Mouse (Mus musculus): Measurements from ENCODE around the gene Dennd6b. TPM values are rescaled to one million over a fixed set of nuclear protein-coding genes. Genes with fewer than 3 reads are reported as not detected.

Dennd6b gene
- polyA plus RNA-seq, 1 experiment from 2014 or later = 62.2 TPM

- Histone ChIP-seq H3K9ac (replicated peaks) (peak overlapping the region; percentile 42), H3K4me3 (peak overlapping the region; percentile 29), H3K4me1 (peaks cover 33% of the 10 kb centered on the region), H3K4me2 (replicated peaks) (peak overlapping the region; percentile 42), H3K27me3 (no peaks in the 10 kb centered on the region), H3K27ac (replicated peaks) (peak overlapping the region; percentile 87), H3K9me3 (no peaks in the 10 kb centered on the region), H3K36me3 (no peaks in the 10 kb centered on the region)
- no peak; the same call in 1 of the 2 replicates for ATAC-seq (replicated peaks)
- 16% methylated on average over 22 of the region's 22 CpGs for WGBS
Measured at GRCm38 (mm10) chr15:89209886-89210761, 13.8 kb upstream of the Dennd6b start.

- H3K36me3 ChIP-seq = no peaks in the 10 kb centered on the region
- no peak for ATAC-seq (replicated peaks)
- H3K4me2 ChIP-seq (replicated peaks) = no peak overlapping the region
- peaks cover 7% of the 10 kb centered on the region for H3K4me1 ChIP-seq
- H3K27ac ChIP-seq (replicated peaks) = no peak overlapping the region
- H3K4me3 ChIP-seq = no peak overlapping the region
- no peaks in the 10 kb centered on the region for H3K27me3 ChIP-seq
- H3K9me3 ChIP-seq = no peaks in the 10 kb centered on the region
- no peak overlapping the region for H3K9ac ChIP-seq (replicated peaks)
- 89% methylated on average over 4 of the region's 4 CpGs for WGBS
Measured at GRCm38 (mm10) chr15:89207457-89207856, 11.2 kb upstream of the Dennd6b start.

DNA sequence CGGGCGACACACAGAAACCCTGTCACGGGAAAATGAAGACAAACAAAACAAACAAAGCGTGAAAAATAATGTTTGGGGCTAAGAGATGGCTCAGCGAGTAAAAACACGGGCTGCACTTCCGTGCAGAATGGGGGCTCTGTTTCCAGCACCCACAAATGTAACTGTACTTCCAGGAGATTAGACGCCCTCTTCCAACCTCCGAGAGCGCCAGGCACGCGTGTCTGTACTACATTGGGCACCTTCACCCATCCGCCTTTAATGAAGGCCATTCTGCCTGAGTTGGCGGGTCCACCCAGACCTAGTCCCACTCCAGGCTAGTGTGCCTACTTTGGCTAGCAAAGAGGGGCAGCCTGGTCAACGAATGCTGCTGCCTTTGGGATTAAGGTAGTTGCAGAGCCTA, 760 bp upstream of the Dennd6b start:
- Histone ChIP-seq H3K4me1 (peaks cover 16% of the 10 kb centered on the region), H3K9ac (replicated peaks) (peak overlapping the region; percentile 91), H3K4me3 (peak overlapping the region; percentile 77), H3K4me2 (replicated peaks) (peak overlapping the region; percentile 59), H3K9me3 (no peaks in the 10 kb centered on the region), H3K27me3 (no peaks in the 10 kb centered on the region), H3K36me3 (no peaks in the 10 kb centered on the region), H3K27ac (replicated peaks) (peak overlapping the region; percentile 96)
- no peak for ATAC-seq (replicated peaks)
- 68% methylated on average over 15 of the region's 15 CpGs for WGBS

- Histone ChIP-seq H3K4me2 (replicated peaks) (peak overlapping the region; percentile 59), H3K27ac (replicated peaks) (peak overlapping the region; percentile 96), H3K9ac (replicated peaks) (peak overlapping the region; percentile 91), H3K9me3 (no peaks in the 10 kb centered on the region), H3K4me3 (peak overlapping the region; percentile 77), H3K27me3 (no peaks in the 10 kb centered on the region), H3K36me3 (no peaks in the 10 kb centered on the region), H3K4me1 (peaks cover 16% of the 10 kb centered on the region)
- ATAC-seq (replicated peaks) = peak; percentile 94
- under 1% methylated on average over 25 of the region's 25 CpGs for WGBS
Measured at GRCm38 (mm10) chr15:89195690-89196312, 495 bp downstream of the Dennd6b start.

GRCm38 (mm10) chr15:89195261-89195681, 1.0 kb downstream of the Dennd6b start:
- H3K9me3 ChIP-seq = no peaks in the 10 kb centered on the region

DNA sequence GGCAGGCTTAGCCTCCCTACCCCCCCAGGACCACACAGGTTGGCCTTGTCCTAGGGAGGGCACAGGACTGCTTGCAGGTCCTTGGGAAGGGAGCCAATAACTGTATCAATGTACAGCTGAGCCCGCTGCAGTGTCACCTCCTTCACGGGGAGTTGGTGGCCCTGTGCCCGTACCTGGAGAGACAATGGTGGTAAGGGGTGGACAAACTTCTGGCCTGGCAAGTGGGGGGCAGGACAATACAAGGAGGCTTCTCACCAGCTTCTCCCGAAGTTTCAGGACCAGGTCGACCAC, 11.4 kb downstream of the Dennd6b start:
- WGBS = 56% methylated on average over 5 of the region's 5 CpGs
- H3K4me3 ChIP-seq = no peak overlapping the region
- H3K27ac ChIP-seq (replicated peaks) = peak overlapping the region; percentile 71
- no peaks in the 10 kb centered on the region for H3K9me3 ChIP-seq
- H3K4me1 ChIP-seq = peaks cover 46% of the 10 kb centered on the region
- H3K27me3 ChIP-seq = no peaks in the 10 kb centered on the region
- no peak for ATAC-seq (replicated peaks)
- peaks cover 17% of the 10 kb centered on the region for H3K36me3 ChIP-seq
- H3K9ac ChIP-seq (replicated peaks) = no peak overlapping the region
- H3K4me2 ChIP-seq (replicated peaks) = no peak overlapping the region

More at GRCm38 (mm10) chr15:89195261-89195681, 1.0 kb downstream of the Dennd6b start:
- no peaks in the 10 kb centered on the region for H3K27me3 ChIP-seq
- peak overlapping the region; percentile 59 for H3K4me2 ChIP-seq (replicated peaks)
- 0 out of 2 replicates have a peak, but pooled peaks have one; percentile 1 for ATAC-seq (replicated peaks)
- H3K9ac ChIP-seq (replicated peaks) = peak overlapping the region; percentile 91
- peak overlapping the region; percentile 96 for H3K27ac ChIP-seq (replicated peaks)
- H3K4me3 ChIP-seq = peak overlapping the region; percentile 77
- WGBS = 32% methylated on average over 6 of the region's 6 CpGs
- H3K4me1 ChIP-seq = peaks cover 16% of the 10 kb centered on the region
- H3K36me3 ChIP-seq = no peaks in the 10 kb centered on the region

DNA sequence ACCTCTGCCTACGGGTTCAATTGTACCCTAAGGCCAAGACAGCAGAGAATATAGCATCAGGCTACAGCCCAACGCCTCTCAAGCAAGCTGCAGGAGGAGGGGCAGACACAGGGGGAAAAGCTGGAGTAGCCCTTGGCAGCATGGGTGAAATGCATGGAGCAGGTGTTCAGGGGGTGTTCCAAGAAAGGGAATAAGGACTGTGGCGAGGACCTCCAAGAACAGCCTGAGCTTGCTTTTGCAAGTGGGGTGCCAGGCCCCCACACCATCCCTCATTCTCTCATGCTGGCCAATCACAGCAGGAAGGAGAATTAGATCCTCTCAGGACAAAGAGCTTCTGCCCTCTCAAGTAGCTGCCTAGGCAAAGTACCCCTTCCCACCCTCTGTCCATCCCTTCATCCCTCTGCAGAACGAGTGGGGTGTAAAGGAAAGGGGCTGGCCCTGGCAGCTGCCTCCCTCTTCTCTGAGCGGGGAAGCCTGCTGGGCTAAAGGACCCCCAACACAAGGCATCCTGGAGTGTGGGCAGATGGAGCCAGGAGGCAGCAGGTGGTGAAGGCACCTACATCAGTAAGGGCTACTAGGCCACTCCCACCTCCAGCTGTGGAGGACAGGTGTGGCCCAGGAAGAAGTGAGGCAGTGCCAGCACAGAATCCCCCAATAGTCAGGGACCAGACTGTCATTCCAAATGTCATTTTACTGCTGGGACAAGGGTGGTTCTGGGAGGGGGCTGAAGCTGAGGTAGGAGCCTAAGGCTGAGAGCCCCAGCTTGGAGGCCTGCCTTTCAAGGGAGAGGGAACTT, 12.0 kb downstream of the Dennd6b start:
- no peak overlapping the region for H3K4me2 ChIP-seq (replicated peaks)
- H3K27me3 ChIP-seq = no peaks in the 10 kb centered on the region
- no peak overlapping the region for H3K9ac ChIP-seq (replicated peaks)
- H3K9me3 ChIP-seq = no peaks in the 10 kb centered on the region
- H3K4me1 ChIP-seq = peaks cover 51% of the 10 kb centered on the region
- H3K4me3 ChIP-seq = no peak overlapping the region
- WGBS = 24% methylated on average over 5 of the region's 5 CpGs
- H3K27ac ChIP-seq (replicated peaks) = peak overlapping the region; percentile 71
- no peak for ATAC-seq (replicated peaks)
- H3K36me3 ChIP-seq = peaks cover 17% of the 10 kb centered on the region

DNA sequence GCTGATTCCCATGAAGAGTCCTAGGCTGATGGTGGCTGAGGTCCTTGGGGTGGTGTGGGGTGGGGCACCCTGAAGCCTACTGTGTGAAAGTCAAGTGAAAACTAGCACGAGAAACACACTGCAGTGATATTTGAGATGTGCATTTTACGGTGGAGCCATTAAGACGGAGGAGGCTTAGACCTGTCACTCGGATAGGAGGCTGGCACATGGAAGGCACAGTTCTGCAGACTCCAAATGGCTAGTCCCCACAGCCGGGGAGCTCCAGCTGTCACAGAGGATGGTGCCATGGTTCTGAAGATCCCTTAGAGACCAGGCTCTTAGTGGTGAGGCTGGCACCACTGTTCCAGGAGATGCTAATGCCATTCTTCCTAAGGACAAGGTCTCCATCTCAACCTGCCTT, 13.5 kb downstream of the Dennd6b start:
- peak overlapping the region; percentile 63 for H3K27ac ChIP-seq (replicated peaks)
- WGBS = 64% methylated on average over 5 of the region's 5 CpGs
- H3K9me3 ChIP-seq = no peaks in the 10 kb centered on the region
- no peak overlapping the region for H3K4me2 ChIP-seq (replicated peaks)
- no peak for ATAC-seq (replicated peaks)
- no peak overlapping the region for H3K4me3 ChIP-seq
- peaks cover 11% of the 10 kb centered on the region for H3K36me3 ChIP-seq
- H3K9ac ChIP-seq (replicated peaks) = no peak overlapping the region
- H3K4me1 ChIP-seq = peaks cover 66% of the 10 kb centered on the region
- no peaks in the 10 kb centered on the region for H3K27me3 ChIP-seq

DNA sequence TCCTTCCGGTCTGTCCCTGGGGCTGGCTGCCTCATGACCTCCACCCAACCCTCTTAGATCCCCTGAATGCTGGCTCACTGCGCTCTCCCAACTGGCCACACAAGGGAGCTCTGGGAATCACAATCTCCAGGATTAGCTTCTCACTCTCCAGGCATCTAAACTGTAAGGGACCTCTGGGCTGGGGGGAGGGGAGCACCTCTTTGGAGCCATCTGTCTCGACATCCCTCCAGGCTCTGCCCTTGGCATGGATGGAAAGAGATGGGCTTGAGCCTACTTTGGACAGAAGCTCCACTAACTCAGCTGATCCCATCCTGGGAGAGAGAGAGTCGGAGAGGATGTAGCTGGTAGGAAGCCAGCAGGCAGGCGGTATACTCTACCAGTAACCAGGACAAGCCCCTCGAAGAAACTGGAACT, 14.0 kb downstream of the Dennd6b start:
- ATAC-seq (replicated peaks) = no peak
- H3K4me2 ChIP-seq (replicated peaks) = no peak overlapping the region
- H3K4me3 ChIP-seq = no peak overlapping the region
- no peak overlapping the region for H3K9ac ChIP-seq (replicated peaks)
- 46% methylated on average over 6 of the region's 6 CpGs for WGBS
- H3K27ac ChIP-seq (replicated peaks) = peak overlapping the region; percentile 63
- peaks cover 71% of the 10 kb centered on the region for H3K4me1 ChIP-seq
- peaks cover 8% of the 10 kb centered on the region for H3K36me3 ChIP-seq
- no peaks in the 10 kb centered on the region for H3K27me3 ChIP-seq
- H3K9me3 ChIP-seq = no peaks in the 10 kb centered on the region

- Histone ChIP-seq H3K4me3 (peak overlapping the region; percentile 93), H3K4me1 (peaks cover 77% of the 10 kb centered on the region), H3K27ac (replicated peaks) (peak overlapping the region; percentile 94), H3K4me2 (replicated peaks) (peak overlapping the region; percentile 84), H3K9ac (replicated peaks) (no peak overlapping the region), H3K9me3 (no peaks in the 10 kb centered on the region), H3K27me3 (no peaks in the 10 kb centered on the region), H3K36me3 (peaks cover 4% of the 10 kb centered on the region)
- 85% methylated on average over 10 of the region's 10 CpGs for WGBS
- no peak for ATAC-seq (replicated peaks)
Measured at GRCm38 (mm10) chr15:89181561-89182270, 14.6 kb downstream of the Dennd6b start.

GRCm38 (mm10) chr15:89180571-89181229, 15.6 kb downstream of the Dennd6b start, which contains the start of gene Plxnb2:
Gene Plxnb2, minus strand, starts transcription at chr15:89180788.
- H3K4me1 ChIP-seq = peaks cover 87% of the 10 kb centered on the region

More at GRCm38 (mm10) chr15:89180571-89181229, 15.6 kb downstream of the Dennd6b start, which contains the start of gene Plxnb2:
- Histone ChIP-seq H3K27ac (replicated peaks) (peak within 1 kb of the TSS; percentile 94), H3K4me2 (replicated peaks) (peak within 1 kb of the TSS; percentile 84), H3K4me3 (peak within 1 kb of the TSS; percentile 93), H3K9ac (replicated peaks) (peak within 1 kb of the TSS; percentile 96), H3K27me3 (no peaks in the 10 kb centered on the region), H3K36me3 (no peaks in the 10 kb centered on the region; the same call in 1 of the 2 replicates), H3K9me3 (no peaks in the 10 kb centered on the region)
- peak; percentile 87 for ATAC-seq (replicated peaks)
- WGBS = under 1% methylated on average over 69 of the region's 72 CpGs
